Mouse (Mus musculus) limb, embryonic 11.5 days (tissue): ENCODE data around the gene Siglec1. TPM values are rescaled to one million over a fixed set of nuclear protein-coding genes. Genes with fewer than 3 reads are reported as not detected.

Experiments
- ATAC-seq: fragments of 200-750 bp; cut with Nextera tagmentation; 2 replicates; pipeline ENCODE4 v1.8.0; 2017; ENCODE audit warnings: low read depth; ENCODE audit not compliant: insufficient number of reproducible peaks, low FRiP score, low TSS enrichment
- DNase-seq: peaks from one replicate; pipeline ENCODE4 v3.0.0-alpha.2; 2015; ENCODE audit warnings: low spot score
- H3K27ac ChIP-seq: fragments of 300-500 bp; sonication (generic); replicated peaks from 2 replicates; pipeline ENCODE4 v1.5.1; 2014; ENCODE audit warnings: low read depth, mild to moderate bottlenecking, low read length
- H3K27me3 ChIP-seq: fragments of 300-500 bp; sonication (generic); 2 replicates; pipeline ENCODE4 v1.6.1; 2014; ENCODE audit warnings: mild to moderate bottlenecking, low read length, mixed read lengths; ENCODE audit not compliant: control insufficient read depth, insufficient read depth
- H3K36me3 ChIP-seq: fragments of 300-500 bp; sonication (generic); 2 replicates; pipeline ENCODE4 v1.6.1; 2014; ENCODE audit warnings: mild to moderate bottlenecking, low read length, moderate library complexity, mixed read lengths; ENCODE audit not compliant: control insufficient read depth, insufficient read depth
- H3K4me1 ChIP-seq: fragments of 300-500 bp; sonication (generic); 2 replicates; pipeline ENCODE4 v1.6.1; 2014; ENCODE audit warnings: low read length, mixed read lengths; ENCODE audit not compliant: control insufficient read depth, insufficient read depth
- H3K4me2 ChIP-seq: fragments of 300-500 bp; sonication (generic); 2 replicates; pipeline ENCODE4 v1.6.1; 2014; ENCODE audit warnings: low read depth, mild to moderate bottlenecking, moderate library complexity; ENCODE audit not compliant: severe bottlenecking
- H3K4me3 ChIP-seq: fragments of 300-500 bp; sonication (generic); 2 replicates; pipeline ENCODE4 v1.5.1; 2014; ENCODE audit warnings: low read depth, low read length
- H3K9ac ChIP-seq: fragments of 300-500 bp; sonication (generic); 2 replicates; pipeline ENCODE4 v1.6.1; 2014; ENCODE audit warnings: mild to moderate bottlenecking, low read length
- H3K9me3 ChIP-seq: fragments of 300-500 bp; sonication (generic); 2 replicates; pipeline ENCODE4 v1.6.1; 2016; ENCODE audit warnings: low read length; ENCODE audit not compliant: control insufficient read depth
- WGBS: fragments of 180-500 bp; shearing (Covaris S2); extraction: QIAGEN DNeasy Blood & Tissue Kit; methylation state at CpG from one replicate; pipeline ENCODE4 v1.1.7; 2014; 5-methylcytosine and 5-hydroxymethylcytosine counted together
- polyA plus RNA-seq: library from polyadenylated mRNA; unstranded; fragments of >200 nt; fragmentation: Nextera tagmentation; extraction: Ambion mirVana; gene quantifications from 2 replicates; pipeline ENCODE4 v1.2.1, GENCODE M21; 2014

The Siglec1 gene
- polyA plus RNA-seq, 1 experiment from 2014 or later = 0.07 TPM

DNA sequence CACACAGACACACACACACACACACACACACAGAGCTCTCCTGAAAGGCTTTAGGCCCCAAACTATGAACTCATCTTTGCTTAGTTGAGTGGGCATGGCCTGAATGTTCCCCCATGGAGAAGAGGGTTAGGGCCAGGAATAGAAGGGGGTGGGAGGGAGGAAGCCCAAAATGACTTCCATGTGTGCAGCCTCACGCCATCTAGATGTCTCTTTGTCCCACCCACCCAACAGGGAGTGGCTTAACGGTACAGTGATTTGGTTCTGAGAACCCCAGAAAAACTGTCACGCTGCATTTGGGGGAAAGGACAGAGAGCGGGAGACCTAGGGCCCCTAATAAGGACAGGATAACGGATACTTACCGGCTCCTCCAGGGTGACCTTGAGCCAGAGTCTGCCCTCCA is 25.8 kb downstream of the Siglec1 start:
- Histone ChIP-seq H3K9me3 (no peaks in the 10 kb centered on the region), H3K9ac (no peak overlapping the region), H3K27ac (no peak overlapping the region), H3K4me3 (no peak overlapping the region), H3K36me3 (no peaks in the 10 kb centered on the region), H3K27me3 (peaks cover 20% of the 10 kb centered on the region), H3K4me2 (no peak overlapping the region), H3K4me1 (0 out of 2 replicates have a peak, but pooled peaks cover 8% of the 10 kb centered on the region)
- ATAC-seq (no peak), DNase-seq (peak; percentile 43)
- WGBS = 41% methylated on average over 6 of the region's 6 CpGs

- Histone ChIP-seq H3K36me3 (no peaks in the 10 kb centered on the region), H3K9ac (no peak overlapping the region), H3K4me2 (no peak overlapping the region), H3K4me3 (no peak overlapping the region), H3K4me1 (0 out of 2 replicates have a peak, but pooled peaks cover 9% of the 10 kb centered on the region), H3K9me3 (no peaks in the 10 kb centered on the region), H3K27ac (no peak overlapping the region), H3K27me3 (peaks cover 29% of the 10 kb centered on the region)
- 71% methylated on average over 9 of the region's 9 CpGs for WGBS
- ATAC-seq (no peak), DNase-seq (no peak)
Measured at GRCm38 (mm10) chr2:131059781-131060540, 26.6 kb downstream of the Siglec1 start.

- ATAC-seq (no peak), DNase-seq (no peak)
- no peaks in the 10 kb centered on the region for H3K9me3 ChIP-seq
- H3K27me3 ChIP-seq = peaks cover 34% of the 10 kb centered on the region
- 70% methylated on average over 1 of the region's 1 CpGs for WGBS
- H3K36me3 ChIP-seq = no peaks in the 10 kb centered on the region
- H3K27ac ChIP-seq = no peak overlapping the region
- H3K4me3 ChIP-seq = no peak overlapping the region
- H3K9ac ChIP-seq = no peak overlapping the region
- H3K4me2 ChIP-seq = no peak overlapping the region
- H3K4me1 ChIP-seq = peaks cover 10% of the 10 kb centered on the region; the same call in 1 of the 2 replicates
Measured at GRCm38 (mm10) chr2:131059377-131059776, 27.2 kb downstream of the Siglec1 start.

- Histone ChIP-seq H3K27ac (no peak overlapping the region), H3K36me3 (no peaks in the 10 kb centered on the region), H3K4me2 (no peak overlapping the region), H3K4me1 (peaks cover 17% of the 10 kb centered on the region), H3K27me3 (peaks cover 39% of the 10 kb centered on the region), H3K9me3 (no peaks in the 10 kb centered on the region), H3K4me3 (no peak overlapping the region), H3K9ac (no peak overlapping the region)
- ATAC-seq = no peak
- DNase-seq = no peak
- 93% methylated on average over 8 of the region's 8 CpGs for WGBS
Measured at GRCm38 (mm10) chr2:131058672-131059071, 27.9 kb downstream of the Siglec1 start.

DNA sequence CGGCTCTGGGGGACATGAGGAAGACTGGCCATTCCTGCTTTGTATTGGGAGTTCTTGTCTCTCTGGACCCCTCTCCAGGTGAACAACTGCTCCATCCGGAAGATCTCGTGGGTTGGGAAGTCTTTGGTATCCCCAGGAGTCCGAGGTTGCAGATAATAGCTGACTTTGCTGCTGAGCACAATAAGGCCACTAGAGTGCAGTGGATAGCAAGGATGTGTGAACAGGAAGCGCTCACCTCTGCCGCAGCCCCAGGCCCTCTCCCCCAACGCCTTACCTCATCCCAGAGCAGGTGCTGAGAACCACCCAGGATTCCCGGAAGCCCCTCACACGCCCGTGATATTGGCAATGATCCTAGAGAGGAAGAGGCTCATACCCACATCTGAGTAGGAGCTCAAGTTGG is 30.4 kb downstream of the Siglec1 start:
- H3K4me2 ChIP-seq = no peak overlapping the region; the same call in 1 of the 2 replicates

GRCm38 (mm10) chr2:131055631-131056030 is 30.9 kb downstream of the Siglec1 start:
- Histone ChIP-seq H3K27me3 (peaks cover 44% of the 10 kb centered on the region), H3K27ac (no peak overlapping the region), H3K9ac (no peak overlapping the region), H3K36me3 (no peaks in the 10 kb centered on the region), H3K4me3 (0 out of 2 replicates have a peak overlapping the region, but pooled peaks have one; percentile 8), H3K9me3 (no peaks in the 10 kb centered on the region), H3K4me2 (peak overlapping the region; percentile 7; the same call in 1 of the 2 replicates), H3K4me1 (peaks cover 20% of the 10 kb centered on the region)
- DNase-seq (peak; percentile 88), ATAC-seq (no peak)
- 7% methylated on average over 10 of the region's 10 CpGs for WGBS

More for the DNA sequence above, 30.4 kb downstream of the Siglec1 start:
- H3K27ac ChIP-seq = no peak overlapping the region
- no peak overlapping the region for H3K4me3 ChIP-seq
- H3K9ac ChIP-seq = no peak overlapping the region
- ATAC-seq = no peak
- H3K27me3 ChIP-seq = peaks cover 44% of the 10 kb centered on the region
- H3K9me3 ChIP-seq = no peaks in the 10 kb centered on the region
- DNase-seq = peak; percentile 69
- H3K36me3 ChIP-seq = no peaks in the 10 kb centered on the region
- H3K4me1 ChIP-seq = peaks cover 21% of the 10 kb centered on the region
- WGBS = under 1% methylated on average over 10 of the region's 10 CpGs

DNA sequence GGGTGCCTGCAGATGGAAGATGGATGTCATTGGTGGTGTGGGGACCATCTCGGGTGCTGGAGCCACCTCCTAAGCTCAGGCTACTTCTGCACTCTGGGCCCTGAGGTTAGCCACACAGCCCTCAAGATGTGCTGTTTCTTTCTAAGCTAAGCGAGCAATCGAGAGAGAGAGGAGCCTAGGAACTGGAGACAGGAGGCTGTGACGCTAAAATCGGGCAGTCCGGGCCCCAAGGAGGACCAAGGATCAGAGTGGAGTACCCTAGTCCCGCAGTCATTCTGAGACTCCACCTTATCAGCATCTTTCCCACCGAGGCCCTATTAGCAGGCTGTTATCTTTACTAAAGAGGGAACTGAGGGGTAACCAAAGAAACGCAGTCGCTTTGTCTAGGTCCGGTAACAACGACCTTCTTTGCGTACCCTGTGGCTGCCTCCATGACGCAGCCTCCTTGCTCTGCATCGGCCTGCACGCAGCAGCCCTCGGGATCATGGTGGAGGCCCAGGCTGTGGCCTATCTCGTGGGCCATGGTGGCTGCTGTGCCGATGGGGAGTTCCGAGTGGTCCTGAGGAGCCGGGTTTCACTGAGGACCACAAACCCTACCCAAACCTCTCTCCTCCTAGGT is 31.8 kb downstream of the Siglec1 start:
- H3K27ac ChIP-seq = no peak overlapping the region
- H3K4me1 ChIP-seq = peaks cover 14% of the 10 kb centered on the region
- H3K27me3 ChIP-seq = peaks cover 44% of the 10 kb centered on the region
- H3K4me2 ChIP-seq = peak overlapping the region; percentile 46
- peak; percentile 45 for DNase-seq
- peak overlapping the region; percentile 33 for H3K4me3 ChIP-seq
- peak overlapping the region; percentile 28; the same call in 1 of the 2 replicates for H3K9ac ChIP-seq
- H3K36me3 ChIP-seq = no peaks in the 10 kb centered on the region
- no peaks in the 10 kb centered on the region for H3K9me3 ChIP-seq
- ATAC-seq = no peak
- WGBS = 3% methylated on average over 21 of the region's 21 CpGs

GRCm38 (mm10) chr2:131053851-131054645 is 32.5 kb downstream of the Siglec1 start:
- WGBS = under 1% methylated on average over 45 of the region's 45 CpGs
- H3K4me2 ChIP-seq = peak overlapping the region; percentile 46
- no peaks in the 10 kb centered on the region for H3K9me3 ChIP-seq
- H3K36me3 ChIP-seq = no peaks in the 10 kb centered on the region
- DNase-seq (peak; percentile 69), ATAC-seq (no peak)
- H3K9ac ChIP-seq = peak overlapping the region; percentile 28; the same call in 1 of the 2 replicates
- H3K4me1 ChIP-seq = peaks cover 14% of the 10 kb centered on the region
- no peak overlapping the region for H3K27ac ChIP-seq
- H3K4me3 ChIP-seq = peak overlapping the region; percentile 33
- H3K27me3 ChIP-seq = peaks cover 44% of the 10 kb centered on the region
